Mouse (Mus musculus) activated CD4-positive, CD25-positive, alpha-beta regulatory T cell, adult 4 months (primary cell): ENCODE measurements around the gene Elp5. TPM values are rescaled to one million over a fixed set of nuclear protein-coding genes. Genes with fewer than 3 reads are reported as not detected.

Source experiments
- ATAC-seq: one replicate; pipeline ENCODE4 v1.8.0; 2017
- polyA plus RNA-seq, 2 experiments: library from polyadenylated mRNA; unstranded; fragments of 100-300 nt; shearing (Covaris generic); gene quantifications; one replicate each; pipeline ENCODE4 v1.2.1; 2017

Elp5 gene
- polyA plus RNA-seq, 2 experiments from 2014 or later = 62.1 to 69.7 TPM

- peak; percentile 67 for ATAC-seq
These were observed 32.7 kb upstream of the Elp5 start, which contains the start of gene Acadvl for GRCm38 (mm10) chr11:70014880-70015558. Acadvl (minus strand) TSS chr11:70015411.

DNA sequence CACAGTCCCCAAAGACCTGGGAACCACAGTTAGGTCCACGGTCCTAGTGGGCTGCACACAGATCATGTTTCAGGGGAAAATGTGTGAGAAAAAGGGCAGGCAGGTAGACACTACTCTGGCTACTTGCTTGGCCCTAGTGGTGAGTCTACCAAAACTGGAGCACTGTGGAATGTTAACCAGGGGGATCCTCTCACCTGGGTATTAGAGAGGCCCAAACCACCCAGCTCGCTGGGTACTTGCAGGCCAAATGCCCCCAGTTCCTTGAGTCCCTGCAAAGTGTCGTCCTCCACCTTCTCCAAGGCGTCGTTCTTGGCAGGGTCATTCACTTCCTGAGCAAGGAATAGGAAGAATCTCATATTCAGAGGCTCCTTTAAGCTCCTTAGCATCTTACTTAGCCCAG lies 31.7 kb upstream of the Elp5 start:
- no peak for ATAC-seq

GRCm38 (mm10) chr11:70013408-70013807 lies 31.1 kb upstream of the Elp5 start:
- no peak for ATAC-seq

DNA sequence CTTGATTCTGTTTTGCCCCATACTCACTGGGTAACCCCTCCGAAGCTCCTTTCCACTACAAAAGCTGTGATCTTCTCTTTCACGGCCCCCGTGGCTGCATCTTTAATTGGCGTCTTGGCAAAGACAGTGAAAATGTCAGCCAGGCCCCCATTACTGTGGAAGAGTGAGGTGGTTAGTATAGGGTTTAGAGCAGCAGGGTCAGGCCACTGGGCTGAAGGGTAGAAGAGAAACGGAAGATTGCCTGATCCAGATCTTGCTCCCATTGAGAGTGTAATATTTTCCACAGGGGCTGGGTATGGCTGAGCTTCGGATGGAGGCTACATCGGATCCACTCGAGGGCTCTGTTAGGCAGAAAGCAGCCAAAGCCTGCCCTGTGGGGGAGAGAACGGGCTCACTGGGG lies 30.6 kb upstream of the Elp5 start:
- no peak for ATAC-seq

- ATAC-seq = no peak
These were observed 28.6 kb upstream of the Elp5 start for GRCm38 (mm10) chr11:70010961-70011360.

GRCm38 (mm10) chr11:70010548-70010947 lies 28.2 kb upstream of the Elp5 start:
- ATAC-seq = no peak

DNA sequence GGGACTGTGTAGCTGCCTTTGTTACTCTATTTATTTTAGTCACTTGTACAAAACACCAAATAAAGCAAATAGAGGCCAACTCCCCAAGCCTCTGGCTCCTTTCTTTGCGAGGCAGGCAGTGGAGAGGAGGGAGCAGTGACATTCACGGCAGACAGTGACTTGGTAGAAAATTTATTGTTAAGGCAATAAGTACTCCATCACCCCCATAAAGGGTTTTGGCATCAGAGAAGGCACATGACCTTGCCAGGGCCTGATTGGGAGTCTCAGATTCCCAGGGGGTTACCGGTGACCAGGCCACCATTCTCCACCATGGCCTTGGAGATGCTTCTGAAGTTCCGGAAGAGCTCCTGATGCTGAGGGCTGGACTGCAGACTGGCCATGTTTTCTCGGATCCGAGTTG lies 27.7 kb upstream of the Elp5 start:
- no peak for ATAC-seq

- ATAC-seq = peak; percentile 37
These were observed 23.2 kb upstream of the Elp5 start for GRCm38 (mm10) chr11:70005521-70005920.

DNA sequence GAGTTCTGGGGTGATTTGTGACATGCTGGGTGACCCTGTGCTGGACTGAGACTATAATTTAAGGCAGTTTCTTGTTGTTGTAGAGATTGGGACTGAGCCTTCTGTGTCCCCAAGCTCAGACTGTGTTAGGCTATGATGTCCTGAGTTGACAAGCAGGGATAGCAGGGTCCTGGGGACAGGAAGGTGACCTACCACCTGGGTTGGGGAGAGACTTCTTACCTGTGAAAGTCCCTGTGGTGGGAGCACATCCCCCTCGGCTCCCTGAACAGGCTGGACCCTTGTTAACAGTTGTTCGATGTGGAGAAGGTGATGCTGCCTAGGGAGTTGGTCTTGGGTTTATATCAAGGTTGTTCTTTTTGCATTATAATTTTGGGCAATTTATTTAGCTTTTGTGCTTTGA lies 20.2 kb upstream of the Elp5 start:
- no peak for ATAC-seq

- no peak for ATAC-seq
These were observed 19.5 kb upstream of the Elp5 start for GRCm38 (mm10) chr11:70001865-70002264.

GRCm38 (mm10) chr11:70001159-70001558 lies 18.8 kb upstream of the Elp5 start:
- no peak for ATAC-seq

DNA sequence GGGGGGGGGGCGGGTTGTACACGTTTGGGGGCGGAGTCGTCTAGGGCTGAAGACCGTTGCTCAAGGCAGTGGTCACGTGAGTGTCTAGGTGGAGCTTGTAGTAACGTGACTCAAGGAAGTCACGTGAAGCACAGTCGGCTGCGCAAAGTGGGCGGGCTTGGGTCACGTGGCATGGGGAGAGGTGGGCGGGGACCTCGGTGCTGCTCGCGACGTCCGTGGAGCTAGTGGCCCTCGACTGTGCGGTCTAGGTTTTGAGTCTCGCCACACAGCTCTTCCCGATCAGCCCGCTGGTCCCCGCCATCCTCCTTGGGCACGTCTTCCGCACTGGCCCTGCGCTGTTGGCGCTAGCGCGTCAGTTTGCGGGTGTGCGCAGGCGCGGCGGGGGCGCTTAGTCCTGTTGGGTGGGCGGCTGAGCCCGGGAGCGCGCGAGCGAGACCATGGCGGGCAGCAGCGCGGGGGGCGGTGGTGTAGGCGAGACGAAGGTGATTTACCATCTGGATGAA lies 18.1 kb upstream of the Elp5 start, which contains the start of gene Dvl2:
Dvl2 (plus strand) TSS at position 200 of the 503 bp plus-strand sequence.
- ATAC-seq = peak; percentile 49

- no peak for ATAC-seq
These were observed 17.3 kb upstream of the Elp5 start for GRCm38 (mm10) chr11:69999666-70000065.

DNA sequence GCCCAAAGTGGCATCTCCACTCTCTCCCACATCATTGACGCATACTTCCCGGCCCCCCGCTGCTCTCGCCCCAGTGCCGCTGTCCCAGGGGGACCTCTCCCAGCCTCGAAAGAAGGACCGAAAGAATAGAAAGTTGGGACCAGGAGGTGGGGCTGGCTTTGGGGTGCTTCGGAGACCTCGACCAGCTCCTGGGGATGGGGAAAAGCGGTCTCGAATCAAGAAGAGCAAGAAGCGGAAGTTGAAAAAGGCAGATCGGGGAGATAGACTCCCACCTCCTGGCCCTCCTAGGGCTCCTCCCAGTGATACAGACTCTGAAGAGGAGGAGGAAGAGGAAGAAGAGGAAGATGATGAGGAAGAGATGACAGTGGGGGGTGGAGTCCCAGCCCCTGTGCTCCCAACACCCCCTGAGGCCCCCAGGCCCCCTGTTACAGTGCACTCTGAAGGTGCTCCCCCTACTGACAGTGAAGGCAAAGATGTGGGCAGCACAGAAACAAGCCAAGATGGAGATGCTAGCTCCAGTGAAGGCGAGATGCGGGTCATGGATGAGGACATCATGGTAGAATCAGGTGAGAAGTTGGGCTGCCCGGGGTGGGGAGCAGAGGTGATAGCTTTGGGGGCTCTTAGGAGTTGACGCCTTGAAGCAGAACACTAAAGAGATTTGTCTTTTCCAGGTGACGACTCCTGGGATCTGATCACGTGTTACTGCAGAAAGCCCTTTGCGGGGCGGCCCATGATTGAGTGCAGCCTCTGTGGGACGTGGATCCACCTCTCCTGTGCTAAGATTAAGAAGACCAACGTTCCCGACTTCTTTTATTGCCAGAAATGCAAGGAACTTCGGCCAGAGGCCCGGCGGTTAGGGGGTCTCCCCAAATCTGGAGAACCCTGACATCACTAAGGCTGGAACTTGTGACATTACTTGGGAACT lies 16.5 kb upstream of the Elp5 start:
- ATAC-seq = no peak

- peak; percentile 13 for ATAC-seq
These were observed 14.8 kb upstream of the Elp5 start for GRCm38 (mm10) chr11:69997070-69997509.

GRCm38 (mm10) chr11:69996161-69997061 lies 14.1 kb upstream of the Elp5 start:
- no peak for ATAC-seq

GRCm38 (mm10) chr11:69995391-69995960 lies 13.2 kb upstream of the Elp5 start, which contains the start of gene Phf23:
Phf23 (plus strand) TSS chr11:69995777.
- ATAC-seq = peak; percentile 58

- ATAC-seq = no peak
These were observed 12.2 kb upstream of the Elp5 start for GRCm38 (mm10) chr11:69994401-69995090.

GRCm38 (mm10) chr11:69992932-69993331 lies 10.6 kb upstream of the Elp5 start:
- no peak for ATAC-seq

- ATAC-seq = no peak
These were observed 10.1 kb upstream of the Elp5 start for GRCm38 (mm10) chr11:69992396-69992795.

GRCm38 (mm10) chr11:69991711-69992110 lies 9.4 kb upstream of the Elp5 start:
- no peak for ATAC-seq
